Mouse (Mus musculus): ENCODE results near the gene Col6a2. TPM values are rescaled to one million over a fixed set of nuclear protein-coding genes. Genes with fewer than 3 reads are reported as not detected.
A peak's percentile ranks its signal among the peaks of the same experiment; 100 is the strongest.

The Col6a2 gene
- polyA plus RNA-seq (2015; fragmentation: Nextera tagmentation; extraction: Ambion mirVana): 5.9 and 6.2 TPM in 2 replicates

- H3K9ac ChIP-seq (replicated peaks): peak within 1 kb of the TSS; percentile 44
- WGBS (ENCODE audit: insufficient replicate concordance): 3% methylated on average over 27 of the region's 31 CpGs
- no peak within 1 kb of the TSS for H3K27ac ChIP-seq (ENCODE audit: low read depth)
Measured at GRCm38 (mm10) chr10:76622928-76623680, at the start of gene Col6a2. Gene Col6a2, minus strand, starts transcription at chr10:76623630.

DNA sequence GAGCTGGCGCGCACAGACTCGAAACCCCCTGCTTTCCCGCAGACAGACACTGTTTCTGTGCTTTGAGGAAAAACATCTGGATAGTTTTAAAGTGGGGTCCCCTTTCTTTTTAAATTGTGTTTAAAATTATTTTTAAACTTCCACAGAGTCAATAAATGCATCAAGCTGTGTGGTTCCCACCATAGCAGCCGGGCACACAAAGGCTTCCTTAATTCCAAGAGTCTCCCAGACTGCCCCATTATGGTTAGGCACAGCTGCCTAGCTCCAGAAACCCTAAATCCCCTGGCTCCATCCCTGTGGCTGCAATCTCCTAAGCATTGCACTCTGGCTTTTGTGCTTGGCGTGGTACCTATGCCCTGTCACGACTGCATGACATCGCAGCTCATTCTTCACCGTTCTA lies 48.5 kb upstream of the Col6a2 start:
- Histone ChIP-seq H3K9ac (replicated peaks) (no peak overlapping the region), H3K27me3 (ENCODE audit: insufficient read depth, low read length) (no peaks in the 10 kb centered on the region), H3K9me3 (ENCODE audit: low read length) (no peaks in the 10 kb centered on the region), H3K4me1 (ENCODE audit: insufficient read depth) (no peaks in the 10 kb centered on the region), H3K27ac (ENCODE audit: low read depth) (no peak overlapping the region), H3K36me3 (replicated peaks; ENCODE audit: insufficient read depth, low read length) (no peaks in the 10 kb centered on the region), H3K4me2 (ENCODE audit: low read depth, low read length) (no peak overlapping the region), H3K4me3 (ENCODE audit: low read depth, low read length) (no peak overlapping the region)
- TF ChIP-seq CTCF (IDR thresholded peaks at IDR 0.05; ENCODE audit: low read depth) (no peak), EP300 (IDR thresholded peaks at IDR 0.05; ENCODE audit: low read depth) (no peak)
- DNase-seq (no peak), ATAC-seq (no peak)
- WGBS (ENCODE audit: insufficient replicate concordance): 85% methylated on average over 9 of the region's 9 CpGs

More at GRCm38 (mm10) chr10:76622928-76623680, at the start of gene Col6a2:
- TF ChIP-seq EP300 (IDR thresholded peaks at IDR 0.05; ENCODE audit: low read depth) (no peak), CTCF (IDR thresholded peaks at IDR 0.05; ENCODE audit: low read depth) (peak; percentile 65)
- H3K36me3 ChIP-seq (replicated peaks; ENCODE audit: insufficient read depth, low read length): no peaks in the 10 kb centered on the region
- H3K4me3 ChIP-seq (ENCODE audit: low read depth, low read length): peak within 1 kb of the TSS; percentile 32
- DNase-seq: peak; percentile 79
- H3K27me3 ChIP-seq (ENCODE audit: insufficient read depth, low read length): no peaks in the 10 kb centered on the region
- H3K4me1 ChIP-seq (ENCODE audit: insufficient read depth): peaks cover 4% of the 10 kb centered on the region
- peak; percentile 56 for ATAC-seq
- H3K4me2 ChIP-seq (ENCODE audit: low read depth, low read length): peak within 1 kb of the TSS; percentile 52
- H3K9me3 ChIP-seq (ENCODE audit: low read length): no peaks in the 10 kb centered on the region

DNA sequence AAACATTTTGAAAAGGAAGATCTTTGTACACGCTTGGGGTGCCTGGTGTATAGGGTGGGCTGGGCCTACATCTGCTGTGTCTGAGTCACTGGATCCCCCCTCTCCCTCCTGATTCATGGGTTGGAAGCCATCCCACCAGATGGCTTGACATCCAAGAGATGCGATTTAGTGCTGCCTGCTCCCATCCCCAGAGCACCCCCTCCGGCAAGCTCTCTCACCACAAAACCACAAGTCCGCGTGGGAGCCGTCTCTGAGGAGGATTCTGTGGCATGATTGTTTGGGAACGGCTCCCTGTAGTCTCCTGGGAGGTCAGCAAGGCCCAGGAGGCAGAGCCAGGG lies 45.5 kb upstream of the Col6a2 start:
- Histone ChIP-seq H3K9me3 (ENCODE audit: low read length) (peaks cover 12% of the 10 kb centered on the region), H3K4me1 (ENCODE audit: insufficient read depth) (no peaks in the 10 kb centered on the region), H3K4me2 (ENCODE audit: low read depth, low read length) (no peak overlapping the region), H3K27ac (ENCODE audit: low read depth) (no peak overlapping the region), H3K27me3 (ENCODE audit: insufficient read depth, low read length) (no peaks in the 10 kb centered on the region), H3K9ac (replicated peaks) (no peak overlapping the region), H3K4me3 (ENCODE audit: low read depth, low read length) (no peak overlapping the region), H3K36me3 (replicated peaks; ENCODE audit: insufficient read depth, low read length) (no peaks in the 10 kb centered on the region)
- no peak for DNase-seq
- no peak for TF ChIP-seq EP300 (IDR thresholded peaks at IDR 0.05; ENCODE audit: low read depth)
- TF ChIP-seq CTCF (IDR thresholded peaks at IDR 0.05; ENCODE audit: low read depth): no peak
- 42% methylated on average over 7 of the region's 7 CpGs for WGBS (ENCODE audit: insufficient replicate concordance)
- no peak for ATAC-seq

DNA sequence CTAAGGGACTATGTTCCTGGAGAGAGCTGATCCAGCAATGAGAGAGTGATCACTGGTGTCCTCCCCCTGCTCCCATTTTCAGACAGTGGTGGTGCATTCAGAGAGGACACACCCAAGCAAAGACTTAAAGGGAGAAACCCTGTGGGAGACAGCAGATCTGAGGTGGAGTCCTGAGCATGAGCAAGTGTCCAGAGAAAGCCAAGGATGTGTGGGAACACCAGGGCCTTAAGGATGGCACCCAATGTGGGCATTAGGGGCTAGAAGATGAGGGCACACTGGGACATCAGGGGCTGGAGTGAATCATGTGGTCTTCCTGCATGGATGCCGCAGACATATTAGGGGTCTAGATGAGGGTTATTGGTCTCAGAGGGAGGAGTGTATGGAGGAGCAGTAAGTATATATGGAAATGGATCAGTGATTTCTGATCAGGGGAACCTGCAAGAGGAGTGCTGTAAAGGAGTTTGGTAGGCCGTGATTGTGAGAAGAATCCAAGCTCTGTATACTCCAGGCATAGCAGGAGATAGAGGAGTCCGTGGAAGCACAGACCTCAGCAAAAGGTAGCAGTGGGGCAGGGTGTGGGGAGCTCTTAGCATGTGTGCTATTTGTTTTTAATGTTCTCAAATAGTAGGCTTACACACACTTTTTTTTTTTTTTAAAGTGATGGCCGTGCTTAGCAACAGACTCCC lies 45.0 kb upstream of the Col6a2 start:
- H3K36me3 ChIP-seq (replicated peaks; ENCODE audit: insufficient read depth, low read length): no peaks in the 10 kb centered on the region
- H3K9ac ChIP-seq (replicated peaks): no peak overlapping the region
- H3K4me3 ChIP-seq (ENCODE audit: low read depth, low read length): no peak overlapping the region
- TF ChIP-seq EP300 (IDR thresholded peaks at IDR 0.05; ENCODE audit: low read depth): no peak
- no peak for TF ChIP-seq CTCF (IDR thresholded peaks at IDR 0.05; ENCODE audit: low read depth)
- DNase-seq (no peak), ATAC-seq (no peak)
- H3K4me1 ChIP-seq (ENCODE audit: insufficient read depth): no peaks in the 10 kb centered on the region
- H3K4me2 ChIP-seq (ENCODE audit: low read depth, low read length): no peak overlapping the region
- H3K27me3 ChIP-seq (ENCODE audit: insufficient read depth, low read length): no peaks in the 10 kb centered on the region
- 72% methylated on average over 4 of the region's 4 CpGs for WGBS (ENCODE audit: insufficient replicate concordance)
- peaks cover 12% of the 10 kb centered on the region for H3K9me3 ChIP-seq (ENCODE audit: low read length)
- no peak overlapping the region for H3K27ac ChIP-seq (ENCODE audit: low read depth)

DNA sequence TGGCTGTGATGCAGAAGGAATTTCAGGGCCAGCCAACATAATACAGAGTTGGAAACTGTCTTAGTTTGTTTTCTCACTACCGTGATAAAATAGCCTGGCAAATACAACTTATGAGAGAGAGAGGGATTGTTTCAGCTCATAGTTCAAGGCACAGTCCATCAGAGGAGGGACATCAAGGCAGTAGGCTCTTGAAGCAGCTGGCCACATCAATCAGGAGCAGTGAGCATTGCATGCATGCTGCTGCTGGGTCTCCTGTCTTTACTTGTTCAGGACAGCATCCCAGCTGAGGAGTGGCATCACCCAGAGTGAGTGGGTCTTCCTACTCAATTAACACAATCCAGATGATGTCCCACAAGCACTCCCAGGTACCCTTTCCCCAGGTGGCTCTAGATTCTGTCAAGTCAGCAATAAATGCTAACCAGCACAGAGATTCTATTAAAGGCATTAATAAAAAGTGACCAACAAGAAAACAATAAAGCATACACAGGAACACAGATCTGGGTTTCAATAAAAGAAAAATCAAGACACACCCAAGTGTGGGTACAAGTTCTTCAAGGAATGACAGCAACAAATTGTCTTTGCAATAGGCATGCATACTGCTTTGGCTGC lies 43.9 kb upstream of the Col6a2 start:
- Histone ChIP-seq H3K27me3 (ENCODE audit: insufficient read depth, low read length) (no peaks in the 10 kb centered on the region), H3K4me2 (ENCODE audit: low read depth, low read length) (no peak overlapping the region), H3K4me3 (ENCODE audit: low read depth, low read length) (no peak overlapping the region), H3K27ac (ENCODE audit: low read depth) (no peak overlapping the region), H3K9ac (replicated peaks) (no peak overlapping the region), H3K9me3 (ENCODE audit: low read length) (peaks cover 12% of the 10 kb centered on the region), H3K36me3 (replicated peaks; ENCODE audit: insufficient read depth, low read length) (no peaks in the 10 kb centered on the region), H3K4me1 (ENCODE audit: insufficient read depth) (no peaks in the 10 kb centered on the region)
- DNase-seq (no peak), ATAC-seq (no peak)
- no peak for TF ChIP-seq EP300 (IDR thresholded peaks at IDR 0.05; ENCODE audit: low read depth)
- no peak for TF ChIP-seq CTCF (IDR thresholded peaks at IDR 0.05; ENCODE audit: low read depth)
- WGBS (ENCODE audit: insufficient replicate concordance): 71% methylated on average over 1 of the region's 1 CpGs

GRCm38 (mm10) chr10:76665551-76665950 lies 42.1 kb upstream of the Col6a2 start:
- H3K4me2 ChIP-seq (ENCODE audit: low read depth, low read length): no peak overlapping the region
- peak; percentile 4 for DNase-seq
- no peak overlapping the region for H3K9ac ChIP-seq (replicated peaks)
- no peak overlapping the region for H3K4me3 ChIP-seq (ENCODE audit: low read depth, low read length)
- no peak for TF ChIP-seq EP300 (IDR thresholded peaks at IDR 0.05; ENCODE audit: low read depth)
- no peak for TF ChIP-seq CTCF (IDR thresholded peaks at IDR 0.05; ENCODE audit: low read depth)
- no peaks in the 10 kb centered on the region for H3K36me3 ChIP-seq (replicated peaks; ENCODE audit: insufficient read depth, low read length)
- 90% methylated on average over 11 of the region's 11 CpGs for WGBS (ENCODE audit: insufficient replicate concordance)
- H3K27ac ChIP-seq (ENCODE audit: low read depth): no peak overlapping the region
- H3K4me1 ChIP-seq (ENCODE audit: insufficient read depth): no peaks in the 10 kb centered on the region
- no peak for ATAC-seq
- H3K27me3 ChIP-seq (ENCODE audit: insufficient read depth, low read length): no peaks in the 10 kb centered on the region
- peaks cover 12% of the 10 kb centered on the region for H3K9me3 ChIP-seq (ENCODE audit: low read length)
